17 mouse cellular contexts compared by ENCODE assay signal in the genomic region with DNA sequence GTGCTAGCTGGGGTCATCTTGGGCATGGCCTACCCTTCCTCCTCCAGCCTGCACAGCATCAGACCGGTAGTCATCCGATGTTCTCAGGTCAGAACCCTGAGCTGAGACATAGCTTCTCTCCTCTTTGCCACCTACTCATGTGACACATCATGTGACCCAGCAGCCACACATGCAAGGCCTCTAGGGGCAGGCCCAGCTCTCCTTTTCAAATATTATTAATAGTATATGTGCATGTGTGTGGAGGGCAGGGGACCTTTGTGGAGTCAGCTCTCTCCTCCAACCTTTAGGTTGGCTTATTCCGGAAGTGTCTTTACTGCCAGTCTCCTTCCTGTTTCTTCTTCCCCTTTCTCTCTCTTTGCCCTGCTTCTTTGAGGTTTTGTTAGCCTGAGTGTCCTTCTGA.
DNase-seq lines count a peak whose midpoint lies in the region; ATAC-seq and TF ChIP-seq lines count a peak whose summit lies in the region.
"Had no signal": no experiment of that assay in that cellular context is flagged by ENCODE, and none has a peak within 500 bp of the region (broad histone marks: within the 10 kb centered on the region; RNA-seq: fewer than 3 reads in every experiment).

No protein-coding gene starts in this region.

- H3K9ac ChIP-seq in heart, embryonic 12.5 days: no peak overlapping the region
- no peak overlapping the region for H3K9ac ChIP-seq in midbrain, postnatal 0 days (replicated peaks; ENCODE audit: low read length, poor library complexity, severe bottlenecking)
- H3K9ac ChIP-seq: embryonic facial prominence, embryonic 15.5 days; forebrain, embryonic 12.5 days; limb, embryonic 15.5 days; midbrain, embryonic 12.5 days; neural tube, embryonic 13.5 days had no signal

- H3K4me1 ChIP-seq in heart, embryonic 12.5 days (replicated peaks): peaks cover 20% of the 10 kb centered on the region
- peaks cover 10% of the 10 kb centered on the region; the same call in 1 of the 2 replicates for H3K4me1 ChIP-seq in midbrain, postnatal 0 days (ENCODE audit: insufficient read depth, low read length)

- peak; percentile 30 for DNase-seq in thymus, postnatal 0 days (ENCODE audit: low spot score)
- DNase-seq in thymus, adult 18-20 months: no peak
- DNase-seq in naive thymus-derived CD4-positive, alpha-beta T cell, adult 2 months (ENCODE audit: low read depth): peak; percentile 52
- DNase-seq in cerebellum, postnatal 14 days: no peak
- DNase-seq in midbrain, postnatal 0 days (ENCODE audit: low spot score): no peak
- no peak for DNase-seq in heart, postnatal 36 days
- DNase-seq: adrenal gland, postnatal 25 days; cerebellum, adult 11 months; lung, adult 2 months had no signal

- peaks cover 32% of the 10 kb centered on the region for H3K27me3 ChIP-seq in heart, embryonic 12.5 days (replicated peaks)
- peaks cover 2% of the 10 kb centered on the region; the same call in 1 of the 2 replicates for H3K27me3 ChIP-seq in midbrain, postnatal 0 days (ENCODE audit: insufficient read depth, low read length)

- H3K36me3 ChIP-seq in heart, embryonic 12.5 days: no peaks in the 10 kb centered on the region
- no peaks in the 10 kb centered on the region for H3K36me3 ChIP-seq in midbrain, postnatal 0 days (ENCODE audit: insufficient read depth, low read length)
- H3K36me3 ChIP-seq: embryonic facial prominence, embryonic 15.5 days; forebrain, embryonic 12.5 days; limb, embryonic 15.5 days; midbrain, embryonic 12.5 days; neural tube, embryonic 13.5 days had no signal

- intact Hi-C loops in heart, postnatal 36 days (cut with DNase I): no loop called here

- TF ChIP-seq CTCF in midbrain, postnatal 0 days (IDR thresholded peaks at IDR 0.05): no peak

- no peak overlapping the region for H3K4me2 ChIP-seq in heart, embryonic 12.5 days
- no peak overlapping the region for H3K4me2 ChIP-seq in midbrain, postnatal 0 days (ENCODE audit: low read depth, low read length, poor library complexity, severe bottlenecking)
- H3K4me2 ChIP-seq: embryonic facial prominence, embryonic 15.5 days; forebrain, embryonic 12.5 days; limb, embryonic 15.5 days; midbrain, embryonic 12.5 days; neural tube, embryonic 13.5 days had no signal

- ATAC-seq in common myeloid progenitor, adult 5-6 weeks (replicated peaks; ENCODE audit: low read depth, poor library complexity, severe bottlenecking): peak; percentile 78
- ATAC-seq in heart, embryonic 12.5 days (ENCODE audit: insufficient number of reproducible peaks, low FRiP score): no peak
- ATAC-seq in midbrain, postnatal 0 days (ENCODE audit: low FRiP score): no peak

- 84% methylated on average over 3 of the region's 3 CpGs for WGBS in heart, embryonic 12.5 days
- WGBS in midbrain, postnatal 0 days: 88% methylated on average over 3 of the region's 3 CpGs

- no peak overlapping the region for H3K4me3 ChIP-seq in heart, embryonic 12.5 days
- no peak overlapping the region for H3K4me3 ChIP-seq in midbrain, postnatal 0 days (ENCODE audit: low read depth, low read length)
- H3K4me3 ChIP-seq: embryonic facial prominence, embryonic 15.5 days; forebrain, embryonic 12.5 days; layer of hippocampus, adult 2 months; limb, embryonic 15.5 days; midbrain, embryonic 12.5 days; neural tube, embryonic 13.5 days had no signal

- no peaks in the 10 kb centered on the region for H3K9me3 ChIP-seq in heart, embryonic 12.5 days (replicated peaks)
- no peaks in the 10 kb centered on the region for H3K9me3 ChIP-seq in midbrain, postnatal 0 days (ENCODE audit: low read length)
- H3K9me3 ChIP-seq: embryonic facial prominence, embryonic 15.5 days; forebrain, embryonic 12.5 days; limb, embryonic 15.5 days; midbrain, embryonic 12.5 days; neural tube, embryonic 13.5 days had no signal

- H3K27ac ChIP-seq in heart, embryonic 12.5 days (ENCODE audit: poor library complexity, severe bottlenecking): no peak overlapping the region
- H3K27ac ChIP-seq in midbrain, postnatal 0 days (ENCODE audit: low read depth, low read length): no peak overlapping the region
- H3K27ac ChIP-seq: embryonic facial prominence, embryonic 15.5 days; forebrain, embryonic 12.5 days; layer of hippocampus, adult 2 months; limb, embryonic 15.5 days; midbrain, embryonic 12.5 days; neural tube, embryonic 13.5 days had no signal

Comparison
In these comparisons a context has a peak if more than half of its experiments do, and no peak if none do; other contexts are left out.
1. DNase-seq: peak in thymus, postnatal 0 days (single experiment) and naive thymus-derived CD4-positive, alpha-beta T cell, adult 2 months (single experiment); none in thymus, adult 18-20 months (0 of 2), cerebellum, postnatal 14 days (0 of 2), midbrain, postnatal 0 days (single experiment) and heart, postnatal 36 days (0 of 2).